Mouse (Mus musculus) adrenal gland, adult 8-10 months (tissue): ENCODE results near the gene Oxld1. TPM values are rescaled to one million over a fixed set of nuclear protein-coding genes. Genes with fewer than 3 reads are reported as not detected.

Source experiments
- DNase-seq: peaks from one replicate; pipeline ENCODE4 v3.0.0; 2022
- total RNA-seq, 4 experiments: library from RNA; stranded (reverse); gene quantifications; 2 replicates each; pipeline ENCODE4 v1.2.4; 2022

Oxld1 gene
- total RNA-seq, 4 experiments from 2014 or later: 25.6 to 34.1 (median 32.2) TPM

DNA sequence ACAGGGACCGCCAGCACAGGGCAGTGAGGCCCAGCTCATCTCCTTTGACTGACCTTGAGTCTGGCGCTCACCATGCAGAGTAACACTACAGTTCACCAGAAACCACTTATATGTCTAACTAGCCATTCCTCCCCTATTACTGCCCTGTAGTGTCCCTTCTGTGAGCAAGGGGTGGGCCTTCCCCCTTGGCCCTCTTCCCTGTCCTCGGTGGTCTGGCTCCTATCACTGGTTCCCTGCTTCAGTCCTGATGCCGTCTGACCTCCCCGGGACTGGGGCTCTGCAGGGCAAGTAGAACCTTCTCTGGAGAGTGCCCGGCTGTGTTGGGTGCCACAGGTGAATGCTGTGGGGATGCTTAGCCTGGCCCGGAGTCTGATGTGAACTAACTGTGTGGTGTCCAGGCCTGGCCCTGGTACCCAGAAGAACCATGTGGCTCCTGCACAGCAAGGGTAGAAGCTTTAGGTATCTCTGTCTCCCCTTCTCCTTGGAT lies 25.6 kb upstream of the Oxld1 start:
- DNase-seq: no peak

DNA sequence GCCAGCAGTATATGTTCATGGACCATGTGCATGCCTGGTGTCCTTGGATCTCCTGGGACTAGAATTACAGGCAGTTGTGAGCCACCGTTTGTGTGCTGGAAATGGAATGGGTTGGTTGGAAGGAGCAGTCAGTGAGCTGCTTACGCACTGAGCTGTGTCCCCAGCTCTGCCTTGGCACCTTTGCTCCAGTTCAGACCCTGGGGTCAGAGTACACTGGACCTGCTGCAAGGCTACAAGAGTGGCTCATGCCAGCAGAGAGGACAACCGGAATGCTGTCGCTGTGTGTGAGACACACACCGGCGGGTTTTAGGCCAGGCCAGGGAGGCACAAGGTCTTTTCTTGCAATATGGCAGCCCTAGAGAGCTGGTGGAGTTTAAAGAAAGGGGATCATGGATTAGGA lies 14.2 kb upstream of the Oxld1 start:
- no peak for DNase-seq

DNA sequence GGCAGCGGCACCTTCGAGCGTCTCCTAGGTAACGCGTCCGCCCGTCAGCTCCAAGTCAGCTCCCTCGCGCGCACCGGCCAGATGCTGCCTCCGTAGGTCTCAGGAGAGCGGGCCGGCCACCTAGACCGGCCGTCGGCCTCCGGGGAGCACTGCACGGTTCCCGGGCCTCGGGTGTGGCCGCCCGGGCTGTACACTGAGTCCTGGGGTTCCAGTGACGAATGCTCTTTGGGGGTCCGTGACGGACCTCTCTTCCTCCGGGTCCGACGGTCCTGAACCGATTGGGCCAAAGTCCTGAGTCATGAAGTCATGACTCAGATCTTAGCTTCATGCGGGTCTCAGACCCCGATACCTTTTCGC lies 9.8 kb upstream of the Oxld1 start:
- no peak for DNase-seq

DNA sequence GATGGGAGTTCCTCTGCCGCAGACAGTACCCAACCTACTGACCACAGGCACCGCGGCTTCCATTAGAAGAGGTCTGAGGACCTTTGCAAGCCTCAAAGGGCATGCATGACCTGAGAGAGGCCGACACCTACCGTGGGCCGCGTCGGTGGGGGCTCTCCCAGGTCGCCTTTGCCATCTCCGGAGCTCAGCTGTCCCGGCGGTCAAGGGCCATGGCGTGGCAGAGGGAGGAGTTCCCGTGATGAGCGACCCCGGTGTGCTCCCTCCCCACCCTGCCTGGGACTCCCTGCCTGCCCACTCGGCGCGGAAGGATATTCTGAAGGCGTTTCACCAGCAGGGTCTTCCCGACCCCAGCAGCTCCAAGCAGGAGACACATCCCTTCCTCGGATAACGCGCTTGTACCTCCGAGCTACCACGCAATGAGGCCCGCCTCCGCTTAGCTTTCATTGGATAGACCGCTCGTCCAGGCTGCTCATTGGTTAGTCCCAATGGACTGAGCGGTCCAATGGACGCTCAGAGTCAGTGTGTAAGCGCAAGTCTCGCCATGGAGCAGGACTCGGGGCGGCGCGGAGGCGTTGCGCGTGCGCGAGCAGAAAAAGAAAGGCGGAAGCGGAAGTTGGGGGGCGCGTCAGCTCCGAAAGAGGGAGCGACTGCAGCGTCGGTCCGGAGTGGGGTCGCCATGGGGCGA lies 9.3 kb upstream of the Oxld1 start, which contains the start of gene Arl16:
Gene Arl16 (minus strand): TSS at position 557 of the 685 bp plus-strand sequence.
- peak; percentile 91 for DNase-seq

DNA sequence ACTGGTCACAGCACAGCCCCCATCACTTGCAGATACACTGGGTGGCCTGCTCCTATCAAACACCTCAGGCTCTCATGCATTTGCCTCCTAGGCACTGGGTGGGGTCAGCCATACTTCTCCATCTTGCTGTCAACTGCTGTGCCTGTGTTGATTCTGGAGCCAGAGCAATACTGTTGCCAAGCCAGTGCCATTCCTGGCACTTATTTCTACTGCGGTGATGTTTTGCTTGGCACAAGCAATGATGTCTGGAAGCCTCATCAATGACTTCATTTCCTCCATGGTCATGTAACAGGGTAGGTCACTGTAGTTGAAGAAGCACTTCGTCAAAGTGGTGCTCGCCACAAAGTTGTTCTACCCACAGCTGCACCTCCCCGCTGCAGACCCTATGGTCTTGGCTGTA lies 7.7 kb upstream of the Oxld1 start:
- DNase-seq: no peak

DNA sequence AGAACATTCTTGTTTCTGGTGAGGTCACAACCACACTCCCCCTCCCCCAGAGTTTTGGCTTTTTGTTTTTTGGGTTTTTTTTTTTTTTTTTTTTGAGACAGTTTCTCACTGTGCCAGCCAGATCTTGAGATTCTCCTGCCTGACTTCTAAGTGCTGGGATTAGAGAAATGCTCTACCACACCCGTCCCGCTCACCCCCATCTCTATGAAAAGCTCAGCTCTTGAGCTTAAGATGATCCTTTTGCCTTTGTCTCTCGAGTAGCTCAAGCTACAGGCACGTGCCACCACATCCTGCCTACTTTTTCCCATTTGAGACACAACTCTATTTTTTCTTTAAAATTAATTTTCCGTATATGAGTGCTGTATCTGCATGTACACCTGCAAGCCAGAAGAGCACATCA lies 6.5 kb upstream of the Oxld1 start:
- DNase-seq: no peak

DNA sequence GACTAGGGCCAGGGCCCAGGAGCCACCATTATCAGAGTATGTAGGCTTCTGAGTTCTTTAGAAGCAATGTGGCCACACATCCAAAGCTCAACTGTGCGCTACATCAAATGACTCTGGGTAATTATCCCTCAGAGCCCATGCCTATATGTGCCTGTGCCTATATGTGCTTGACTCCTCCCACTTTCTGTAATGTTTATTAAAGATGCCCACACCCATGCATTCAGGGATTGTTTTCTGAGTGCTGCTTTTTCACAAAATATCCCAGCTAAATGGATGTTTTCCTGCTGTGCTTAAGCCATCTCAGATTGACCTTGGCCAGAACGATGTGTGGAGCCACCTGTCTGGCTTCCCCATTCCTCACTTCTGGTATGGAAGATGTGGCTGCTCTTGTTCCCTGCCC lies 5.7 kb upstream of the Oxld1 start:
- DNase-seq: no peak

DNA sequence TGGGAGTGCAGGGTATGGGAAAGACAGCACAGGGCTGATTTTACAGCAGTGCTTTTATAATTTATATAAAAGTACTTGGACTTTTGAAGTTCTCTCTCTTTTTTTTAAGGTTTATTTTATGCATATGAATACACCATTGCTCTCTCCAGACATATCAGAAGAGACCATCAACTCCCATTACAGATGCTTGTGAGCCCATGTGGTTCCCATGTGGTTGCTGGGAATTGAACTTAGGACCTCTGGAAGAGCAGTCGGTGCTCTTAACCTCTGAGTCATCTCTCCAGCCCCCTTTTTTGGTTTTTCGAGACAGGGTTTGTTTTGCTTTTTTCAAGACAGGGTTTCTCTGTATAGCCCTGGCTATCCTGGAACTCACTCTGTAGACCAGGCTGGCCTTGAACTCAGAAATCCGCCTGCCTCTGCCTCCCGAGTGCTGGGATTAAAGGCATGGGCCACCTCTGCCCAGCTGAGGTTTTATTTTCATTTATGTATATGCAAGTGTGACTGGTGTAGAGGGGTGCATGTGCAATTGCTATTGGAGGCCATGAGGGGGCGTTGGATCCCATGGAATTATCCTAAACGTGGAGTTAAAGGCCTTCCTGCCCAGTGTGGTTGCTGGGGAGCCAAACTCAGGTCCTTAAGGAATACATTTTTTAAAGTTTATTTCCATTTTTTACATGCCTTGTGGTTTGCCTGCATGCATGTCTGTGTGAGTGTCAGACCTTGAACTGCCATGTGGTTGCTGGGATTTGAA lies 1.2 kb upstream of the Oxld1 start:
- DNase-seq: no peak

DNA sequence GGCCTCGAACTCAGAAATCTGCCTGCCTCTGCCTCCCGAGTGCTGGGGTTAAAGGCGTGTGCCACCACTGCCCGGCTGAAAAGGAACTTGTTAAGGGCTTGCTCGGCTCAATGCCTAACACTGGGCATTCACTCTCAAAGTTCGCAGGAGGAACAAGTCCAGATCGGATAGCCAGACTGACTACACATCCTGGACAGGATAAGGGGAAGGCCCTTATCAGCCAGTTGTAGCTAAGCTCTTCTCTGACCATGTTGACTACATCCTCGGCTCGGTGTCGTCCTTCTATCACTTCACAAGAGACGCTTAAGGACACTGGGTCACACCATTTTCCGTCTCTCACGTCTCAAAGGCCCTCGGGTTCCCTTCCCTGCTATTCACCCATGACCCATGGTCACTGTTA lies 498 bp downstream of the Oxld1 start:
- DNase-seq: no peak

DNA sequence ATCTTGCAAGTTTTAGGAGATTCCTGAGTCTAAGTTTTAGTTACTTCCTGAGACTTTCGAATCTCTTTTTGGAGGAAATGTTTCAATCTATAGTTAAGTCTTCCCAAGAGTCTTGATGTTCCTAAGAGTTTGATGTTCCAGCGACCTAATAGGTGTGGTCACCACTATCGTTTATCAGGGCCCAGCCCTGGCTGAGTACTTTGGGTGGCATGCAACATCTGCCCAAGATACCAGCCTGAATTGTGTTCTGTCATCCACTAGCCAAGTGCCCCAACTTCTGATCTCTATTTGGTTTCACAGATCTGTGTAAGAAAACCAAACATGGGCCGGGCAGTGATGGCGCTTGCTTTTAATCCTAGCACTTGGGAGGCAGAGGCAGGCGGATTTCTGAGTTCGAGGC lies 2.5 kb downstream of the Oxld1 start:
- no peak for DNase-seq

DNA sequence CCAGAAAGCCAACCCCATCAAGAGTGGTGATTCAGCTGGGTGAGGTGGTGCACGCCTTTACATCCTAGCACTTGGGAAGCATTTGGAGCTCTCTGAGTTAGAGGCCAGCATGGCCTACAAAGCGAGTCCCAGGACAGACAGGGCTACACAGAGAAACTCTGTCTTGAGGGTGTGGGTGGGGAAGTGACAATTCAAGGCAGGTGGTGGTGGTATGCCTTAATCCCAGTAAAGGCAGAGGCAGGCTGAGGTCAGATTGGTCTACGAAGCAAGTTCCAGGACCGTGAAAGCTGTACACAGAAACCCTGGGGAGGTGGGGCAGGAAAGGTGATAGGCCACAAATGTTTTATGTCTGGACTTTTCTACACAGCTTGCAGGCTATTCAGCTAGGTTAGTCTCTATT lies 2.9 kb downstream of the Oxld1 start:
- DNase-seq: no peak

DNA sequence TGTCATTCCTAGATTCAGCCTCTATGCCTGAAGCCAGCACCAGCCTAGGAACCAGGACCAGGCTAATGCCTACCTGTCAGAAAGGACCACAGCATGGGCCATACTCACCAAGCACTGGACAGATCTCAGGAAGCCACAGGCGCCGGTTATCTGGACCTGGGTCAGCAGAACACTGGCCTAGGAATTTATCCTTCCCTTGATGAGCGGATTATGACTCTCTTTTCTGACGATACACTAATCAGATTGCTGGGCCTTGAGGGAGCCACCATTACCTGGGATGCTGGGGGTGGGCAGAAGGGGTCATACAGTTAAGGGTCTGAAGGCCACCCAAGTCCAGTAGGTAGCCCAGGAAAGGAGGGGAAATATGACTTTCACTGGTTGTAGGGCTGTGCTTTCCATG lies 4.6 kb downstream of the Oxld1 start, which contains the start of gene Pde6g:
Gene Pde6g (minus strand): TSS at position 195 of the 400 bp plus-strand sequence.
- no peak for DNase-seq

DNA sequence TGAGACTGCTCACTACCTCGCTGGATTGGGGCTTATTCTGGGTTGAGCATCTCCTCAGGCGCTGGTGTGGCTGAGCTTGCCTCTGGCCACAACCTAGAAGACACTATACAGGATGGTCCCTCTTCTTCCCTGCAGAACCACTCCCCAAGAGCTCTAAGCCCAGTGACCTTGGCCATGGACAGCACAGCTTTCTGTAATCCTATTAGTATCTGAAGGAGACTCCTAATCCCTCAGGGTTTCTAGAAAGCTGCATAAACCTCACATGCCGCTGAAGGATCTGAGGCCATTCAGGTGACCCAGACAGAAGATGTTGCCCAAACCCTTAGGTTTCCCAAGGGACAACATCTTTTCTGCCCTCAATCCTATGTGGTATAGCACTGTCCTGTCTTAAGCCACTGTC lies 5.6 kb downstream of the Oxld1 start:
- no peak for DNase-seq

DNA sequence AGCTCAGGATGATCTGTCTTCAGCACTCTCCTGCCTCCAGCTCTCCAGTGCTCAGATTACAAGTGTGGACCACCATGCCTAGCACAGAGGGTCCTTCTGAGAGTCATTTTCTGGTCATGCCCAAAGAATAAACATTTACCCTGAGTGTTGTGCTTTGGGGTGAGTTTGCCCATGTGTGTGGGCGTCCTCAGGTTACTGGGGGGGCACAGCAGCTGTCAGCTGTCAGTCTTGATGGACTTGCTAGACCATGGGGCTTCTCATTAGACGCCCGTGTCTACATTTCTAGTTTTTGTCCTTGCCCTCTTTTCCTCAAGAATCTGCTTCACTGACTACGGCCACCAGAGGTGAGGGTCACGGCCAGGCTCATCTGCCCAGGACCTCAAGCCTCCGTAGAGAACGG lies 10.7 kb downstream of the Oxld1 start:
- no peak for DNase-seq

DNA sequence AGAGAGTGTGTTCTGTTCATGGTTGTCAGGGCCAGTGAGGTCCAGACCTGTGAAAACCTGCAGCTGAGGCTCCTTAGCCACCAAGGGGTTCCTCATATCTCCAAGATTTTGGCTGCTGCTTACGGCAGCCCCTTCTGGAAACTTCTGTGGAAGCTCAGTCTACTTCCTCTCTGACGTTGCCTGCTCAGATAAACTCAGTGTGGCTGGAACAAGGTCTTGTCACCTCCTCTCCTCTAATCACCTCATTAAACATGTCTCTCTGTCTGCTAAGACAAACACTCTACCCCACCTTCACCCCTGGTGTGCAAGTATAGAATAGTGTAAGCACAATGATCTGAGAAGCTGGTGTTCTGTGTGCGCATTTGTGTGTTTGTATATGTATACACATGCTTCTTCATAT lies 12.4 kb downstream of the Oxld1 start:
- no peak for DNase-seq

DNA sequence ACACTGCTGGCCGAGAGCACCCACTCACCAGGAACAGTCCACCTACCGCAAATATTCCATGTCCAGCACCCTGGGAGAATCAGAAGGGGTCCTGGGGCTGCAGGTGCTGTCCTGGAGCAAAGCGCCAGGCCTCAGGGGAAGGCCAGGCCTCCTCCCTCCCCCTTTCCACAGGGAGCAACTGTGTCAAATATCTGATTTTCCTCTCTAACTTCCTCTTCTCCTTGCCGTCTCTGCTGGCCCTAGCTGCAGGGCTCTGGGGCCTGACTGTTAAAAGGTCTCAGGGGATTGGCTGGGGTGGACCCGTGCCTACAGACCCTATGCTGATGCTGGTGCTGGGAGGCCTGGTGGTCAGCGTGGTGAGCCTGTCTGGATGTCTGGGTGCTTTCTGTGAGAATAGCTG lies 13.8 kb downstream of the Oxld1 start:
- no peak for DNase-seq

DNA sequence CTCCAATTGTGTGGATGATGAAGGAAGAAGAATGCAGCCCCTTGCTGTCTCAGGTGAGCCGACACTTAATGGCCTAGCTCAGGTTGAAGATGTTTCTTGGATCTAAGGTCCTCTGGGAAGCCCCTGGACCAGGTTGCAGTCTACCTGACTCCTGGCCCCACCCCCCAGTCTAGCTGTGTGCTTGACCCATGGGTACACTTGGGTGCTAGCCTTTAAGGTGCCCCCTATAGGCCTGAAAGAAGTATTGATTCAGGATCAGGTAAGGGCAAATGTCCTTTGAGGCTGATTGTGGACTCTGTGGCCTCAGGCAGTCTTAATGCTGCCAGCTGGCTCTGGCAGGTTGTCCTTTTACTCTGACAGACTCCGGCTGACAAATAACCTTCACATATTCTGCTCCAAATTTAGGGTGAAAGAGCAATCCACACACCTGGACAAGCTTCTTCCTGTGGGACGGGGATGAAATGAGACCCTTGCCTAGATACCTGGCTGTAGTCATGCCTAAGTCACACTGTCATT lies 15.0 kb downstream of the Oxld1 start:
- no peak for DNase-seq

DNA sequence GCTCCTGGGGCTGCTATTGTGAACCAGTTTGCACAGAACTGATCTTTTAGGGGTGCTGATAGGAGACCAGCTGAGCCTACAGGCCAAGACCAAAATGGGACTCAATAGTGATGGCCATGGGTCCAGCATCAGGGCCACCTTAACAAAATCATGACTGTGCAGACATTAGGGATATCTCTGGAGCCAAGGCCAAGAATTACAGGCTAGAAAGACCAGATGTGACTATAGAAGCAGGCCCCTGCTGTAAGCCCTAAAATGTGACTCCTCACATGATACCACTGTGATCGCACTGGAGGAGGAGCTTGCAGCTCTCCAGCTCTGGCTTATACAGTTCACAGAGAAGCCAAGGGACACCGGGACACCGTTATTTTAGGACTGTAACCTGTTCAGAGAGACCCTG lies 15.5 kb downstream of the Oxld1 start, which contains the start of gene Tspan10:
Gene Tspan10 (plus strand): TSS at position 301 of the 400 bp plus-strand sequence.
- no peak for DNase-seq

DNA sequence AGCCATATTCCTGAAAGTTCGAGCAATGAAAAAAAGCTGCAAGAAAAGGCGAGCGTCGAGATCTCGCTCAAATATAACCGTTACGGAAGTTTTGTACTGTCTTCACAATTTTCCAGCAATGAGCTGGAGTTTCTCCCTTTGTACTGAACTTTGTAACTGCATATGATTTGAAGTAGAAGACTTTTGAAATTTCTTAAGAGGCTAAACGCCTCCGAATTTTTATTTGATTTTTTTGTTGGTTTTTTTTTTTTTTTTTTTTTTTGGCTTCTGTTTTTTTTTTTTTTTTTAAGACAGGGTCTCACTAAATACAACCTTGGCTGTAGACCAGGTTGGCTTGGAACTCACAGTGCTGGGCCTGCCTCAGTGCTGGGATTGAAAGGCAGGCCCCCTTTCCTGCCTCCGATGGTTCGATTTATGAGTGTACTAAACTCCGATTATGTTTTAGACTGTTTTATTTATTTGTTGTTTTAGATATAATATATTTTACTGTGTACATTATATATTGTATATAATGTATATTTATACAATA lies 19.9 kb downstream of the Oxld1 start:
- DNase-seq: no peak

DNA sequence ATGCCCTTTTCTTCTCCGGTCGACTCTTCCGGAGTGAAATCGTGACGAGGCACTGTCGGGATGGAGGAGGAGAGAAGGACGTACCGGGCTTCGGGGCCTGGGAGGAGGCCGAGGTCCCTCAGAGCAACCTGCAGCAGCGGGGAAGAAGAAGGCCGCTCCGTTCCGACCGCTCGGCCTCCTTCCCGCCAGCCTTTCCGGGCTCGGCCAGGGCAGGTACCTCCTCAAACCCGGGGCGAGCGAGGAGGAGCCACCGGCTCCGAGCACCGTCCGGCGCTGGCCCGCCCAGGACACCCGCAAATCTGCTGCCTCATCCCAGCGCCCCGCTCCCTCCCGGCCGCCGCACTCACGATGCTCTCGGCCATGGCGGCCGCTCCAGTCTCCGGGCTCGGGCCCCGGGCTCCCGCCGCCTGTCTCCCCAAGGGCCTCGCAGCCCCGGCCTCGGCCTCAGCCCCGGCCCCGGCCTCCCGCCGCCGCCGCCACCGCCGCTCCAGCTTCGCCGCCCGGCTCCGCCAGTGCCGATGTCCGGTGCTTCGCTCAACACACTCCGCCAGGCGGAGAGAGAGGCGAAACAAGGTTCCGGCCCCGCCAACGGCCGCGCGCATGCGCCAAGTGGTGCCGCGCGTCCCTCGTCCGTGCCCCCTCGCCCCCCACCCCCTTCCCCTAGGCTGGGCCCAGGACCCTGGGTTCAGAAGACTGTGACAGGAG lies 20.6 kb downstream of the Oxld1 start, which contains the start of gene Nploc4:
Gene Nploc4 (minus strand): TSS at position 557 of the 705 bp plus-strand sequence.
- peak; percentile 68 for DNase-seq

DNA sequence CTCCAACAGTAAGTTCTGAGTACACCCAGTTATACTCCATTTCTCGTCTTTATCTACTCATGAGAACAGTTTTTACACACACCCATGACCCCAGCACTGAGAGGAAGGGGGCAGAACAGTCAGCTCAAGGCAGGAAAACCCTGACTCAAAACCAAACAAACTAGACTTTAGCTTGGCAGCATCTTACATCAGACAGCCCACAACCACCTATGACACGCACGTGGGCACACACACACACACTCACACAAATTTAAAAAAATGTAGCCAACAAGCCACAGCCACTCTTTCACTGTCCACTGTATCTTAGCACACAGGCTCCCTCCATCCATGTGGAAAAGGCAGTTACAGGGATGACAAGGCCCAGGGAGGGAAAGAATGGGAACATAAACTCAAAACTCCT lies 31.1 kb downstream of the Oxld1 start:
- DNase-seq: no peak

DNA sequence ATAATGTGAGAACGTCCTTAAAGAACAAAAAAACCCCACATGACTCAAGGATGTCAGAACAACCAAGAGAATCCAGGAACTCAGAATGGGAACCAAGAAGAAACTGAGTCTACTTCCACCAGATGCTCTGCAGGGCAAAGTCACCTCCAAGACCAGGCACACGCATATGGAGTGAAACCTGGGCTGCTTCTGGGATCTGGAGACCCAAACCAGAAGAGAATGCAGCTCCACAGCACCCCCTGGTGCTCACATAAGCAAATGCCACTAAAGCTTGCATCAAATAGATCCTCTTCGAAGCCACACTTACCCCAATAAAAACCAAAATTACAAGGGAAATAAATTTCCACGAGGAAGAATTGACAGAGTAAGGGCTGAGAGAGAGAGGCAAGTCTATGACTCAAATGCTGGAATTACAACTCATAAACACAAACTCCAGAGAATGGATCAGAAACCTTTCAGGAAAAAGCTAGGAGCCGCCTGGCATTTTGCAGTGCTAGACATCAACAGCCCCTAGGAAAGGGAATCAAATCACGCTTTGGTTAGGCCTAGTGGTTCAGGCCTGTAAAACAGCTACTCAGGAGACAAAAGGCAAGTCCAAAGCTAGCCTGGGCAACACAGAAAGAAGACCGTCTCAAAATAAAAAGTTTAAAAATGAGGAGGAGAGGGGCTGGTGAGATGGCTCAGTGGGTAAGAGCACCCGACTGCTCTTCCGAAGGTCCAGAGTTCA lies 34.1 kb downstream of the Oxld1 start:
- DNase-seq: peak; percentile 41
